Mouse (Mus musculus): ENCODE measurements around the gene Plcl1. TPM values are rescaled to one million over a fixed set of nuclear protein-coding genes. Genes with fewer than 3 reads are reported as not detected.

Plcl1 gene
- polyA plus RNA-seq, 1 experiment from 2014 or later = 0.87 TPM

GRCm38 (mm10) chr1:55605956-55606355 is 200.2 kb downstream of the Plcl1 start:
- 93% methylated on average over 2 of the region's 2 CpGs for WGBS
- no peak for DNase-seq (ENCODE audit: extremely low spot score, low spot score)
- 0 out of 2 replicates have a peak, but pooled peaks cover 2% of the 10 kb centered on the region for H3K4me1 ChIP-seq
- H3K27ac ChIP-seq = no peak overlapping the region
- no peaks in the 10 kb centered on the region for H3K36me3 ChIP-seq (replicated peaks)
- H3K4me3 ChIP-seq = no peak overlapping the region
- H3K27me3 ChIP-seq (ENCODE audit: poor library complexity, severe bottlenecking) = no peaks in the 10 kb centered on the region
- H3K9me3 ChIP-seq = no peaks in the 10 kb centered on the region

GRCm38 (mm10) chr1:55606405-55606804 is 200.7 kb downstream of the Plcl1 start:
- H3K4me1 ChIP-seq = 0 out of 2 replicates have a peak, but pooled peaks cover 2% of the 10 kb centered on the region
- 86% methylated on average over 8 of the region's 8 CpGs for WGBS
- H3K4me3 ChIP-seq = no peak overlapping the region
- H3K27me3 ChIP-seq (ENCODE audit: poor library complexity, severe bottlenecking) = no peaks in the 10 kb centered on the region
- DNase-seq (ENCODE audit: extremely low spot score, low spot score) = no peak
- H3K36me3 ChIP-seq (replicated peaks) = no peaks in the 10 kb centered on the region
- H3K27ac ChIP-seq = no peak overlapping the region
- no peaks in the 10 kb centered on the region for H3K9me3 ChIP-seq

GRCm38 (mm10) chr1:55612759-55613328 is 207.1 kb downstream of the Plcl1 start:
- H3K4me1 ChIP-seq = no peaks in the 10 kb centered on the region
- H3K9me3 ChIP-seq = no peaks in the 10 kb centered on the region
- 96% methylated on average over 6 of the region's 6 CpGs for WGBS
- no peaks in the 10 kb centered on the region for H3K36me3 ChIP-seq (replicated peaks)
- H3K27ac ChIP-seq = no peak overlapping the region
- H3K4me3 ChIP-seq = no peak overlapping the region
- DNase-seq (ENCODE audit: extremely low spot score, low spot score) = no peak
- H3K27me3 ChIP-seq (ENCODE audit: poor library complexity, severe bottlenecking) = no peaks in the 10 kb centered on the region

- Histone ChIP-seq H3K27me3 (ENCODE audit: poor library complexity, severe bottlenecking) (no peaks in the 10 kb centered on the region), H3K36me3 (replicated peaks) (no peaks in the 10 kb centered on the region), H3K9me3 (no peaks in the 10 kb centered on the region), H3K27ac (no peak overlapping the region), H3K4me1 (peaks cover 9% of the 10 kb centered on the region; the same call in 1 of the 2 replicates), H3K4me3 (no peak overlapping the region)
- WGBS = 87% methylated on average over 2 of the region's 2 CpGs
- DNase-seq (ENCODE audit: extremely low spot score, low spot score) = no peak
Observed at GRCm38 (mm10) chr1:55617857-55618256, 212.1 kb downstream of the Plcl1 start.

- Histone ChIP-seq H3K36me3 (replicated peaks) (no peaks in the 10 kb centered on the region), H3K27ac (no peak overlapping the region), H3K27me3 (ENCODE audit: poor library complexity, severe bottlenecking) (no peaks in the 10 kb centered on the region), H3K4me3 (no peak overlapping the region), H3K9me3 (no peaks in the 10 kb centered on the region), H3K4me1 (peaks cover 9% of the 10 kb centered on the region; the same call in 1 of the 2 replicates)
- no peak for DNase-seq (ENCODE audit: extremely low spot score, low spot score)
- WGBS = 77% methylated on average over 7 of the region's 7 CpGs
Observed at GRCm38 (mm10) chr1:55618617-55619286, 213.0 kb downstream of the Plcl1 start.

GRCm38 (mm10) chr1:55631496-55631895 is 225.8 kb downstream of the Plcl1 start:
- DNase-seq (ENCODE audit: extremely low spot score, low spot score) = no peak
- Histone ChIP-seq H3K4me1 (peaks cover 41% of the 10 kb centered on the region), H3K36me3 (replicated peaks) (no peaks in the 10 kb centered on the region), H3K9me3 (no peaks in the 10 kb centered on the region), H3K27me3 (ENCODE audit: poor library complexity, severe bottlenecking) (no peaks in the 10 kb centered on the region; the same call in 1 of the 2 replicates), H3K4me3 (no peak overlapping the region), H3K27ac (no peak overlapping the region)
- 11% methylated on average over 1 of the region's 1 CpGs for WGBS

GRCm38 (mm10) chr1:55632024-55632423 is 226.3 kb downstream of the Plcl1 start:
- 68% methylated on average over 2 of the region's 2 CpGs for WGBS
- DNase-seq (ENCODE audit: extremely low spot score, low spot score) = no peak
- H3K36me3 ChIP-seq (replicated peaks) = no peaks in the 10 kb centered on the region

GRCm38 (mm10) chr1:55633326-55633725 is 227.6 kb downstream of the Plcl1 start:
- Histone ChIP-seq H3K27me3 (ENCODE audit: poor library complexity, severe bottlenecking) (no peaks in the 10 kb centered on the region; the same call in 1 of the 2 replicates), H3K9me3 (no peaks in the 10 kb centered on the region), H3K27ac (no peak overlapping the region), H3K4me1 (peaks cover 41% of the 10 kb centered on the region), H3K4me3 (no peak overlapping the region), H3K36me3 (replicated peaks) (no peaks in the 10 kb centered on the region)
- DNase-seq (ENCODE audit: extremely low spot score, low spot score) = no peak
- WGBS = 89% methylated on average over 4 of the region's 4 CpGs

More at GRCm38 (mm10) chr1:55632024-55632423, 226.3 kb downstream of the Plcl1 start:
- Histone ChIP-seq H3K9me3 (no peaks in the 10 kb centered on the region), H3K27me3 (ENCODE audit: poor library complexity, severe bottlenecking) (no peaks in the 10 kb centered on the region; the same call in 1 of the 2 replicates), H3K4me3 (no peak overlapping the region), H3K27ac (no peak overlapping the region), H3K4me1 (peaks cover 41% of the 10 kb centered on the region)

- 75% methylated on average over 8 of the region's 8 CpGs for WGBS
- no peak overlapping the region for H3K4me3 ChIP-seq
- peaks cover 2% of the 10 kb centered on the region; the same call in 1 of the 2 replicates for H3K4me1 ChIP-seq
- no peaks in the 10 kb centered on the region for H3K36me3 ChIP-seq (replicated peaks)
- no peak overlapping the region for H3K27ac ChIP-seq
- no peak for DNase-seq (ENCODE audit: extremely low spot score, low spot score)
- H3K27me3 ChIP-seq (ENCODE audit: poor library complexity, severe bottlenecking) = peaks cover 33% of the 10 kb centered on the region
- no peaks in the 10 kb centered on the region for H3K9me3 ChIP-seq
Observed at GRCm38 (mm10) chr1:55659518-55660210, 253.9 kb downstream of the Plcl1 start.

- Histone ChIP-seq H3K27me3 (ENCODE audit: poor library complexity, severe bottlenecking) (peaks cover 41% of the 10 kb centered on the region), H3K36me3 (replicated peaks) (no peaks in the 10 kb centered on the region), H3K4me1 (peaks cover 20% of the 10 kb centered on the region), H3K9me3 (no peaks in the 10 kb centered on the region), H3K27ac (no peak overlapping the region), H3K4me3 (no peak overlapping the region)
- DNase-seq (ENCODE audit: extremely low spot score, low spot score) = no peak
- WGBS = 81% methylated on average over 2 of the region's 2 CpGs
Observed at GRCm38 (mm10) chr1:55661381-55661780, 255.7 kb downstream of the Plcl1 start.

GRCm38 (mm10) chr1:55665137-55665827 is 259.6 kb downstream of the Plcl1 start:
- Histone ChIP-seq H3K9me3 (no peaks in the 10 kb centered on the region), H3K4me3 (peak overlapping the region; percentile 7; the same call in 1 of the 2 replicates), H3K36me3 (replicated peaks) (no peaks in the 10 kb centered on the region), H3K27ac (peak overlapping the region; percentile 54; the same call in 1 of the 2 replicates), H3K27me3 (ENCODE audit: poor library complexity, severe bottlenecking) (peaks cover 60% of the 10 kb centered on the region), H3K4me1 (peaks cover 35% of the 10 kb centered on the region)
- WGBS = 72% methylated on average over 10 of the region's 10 CpGs
- DNase-seq (ENCODE audit: extremely low spot score, low spot score) = no peak

GRCm38 (mm10) chr1:55665828-55666673 is 260.3 kb downstream of the Plcl1 start:
- 26% methylated on average over 11 of the region's 11 CpGs for WGBS
- no peak for DNase-seq (ENCODE audit: extremely low spot score, low spot score)

More at GRCm38 (mm10) chr1:55665828-55666673, 260.3 kb downstream of the Plcl1 start:
- Histone ChIP-seq H3K36me3 (replicated peaks) (no peaks in the 10 kb centered on the region), H3K4me1 (peaks cover 35% of the 10 kb centered on the region), H3K27ac (peak overlapping the region; percentile 54), H3K9me3 (no peaks in the 10 kb centered on the region), H3K4me3 (peak overlapping the region; percentile 7; the same call in 1 of the 2 replicates), H3K27me3 (ENCODE audit: poor library complexity, severe bottlenecking) (peaks cover 60% of the 10 kb centered on the region)
